Mouse (Mus musculus) liver, postnatal 0 days (tissue): Measurements from ENCODE around the gene Phf21a. TPM values are rescaled to one million over a fixed set of nuclear protein-coding genes. Genes with fewer than 3 reads are reported as not detected.

Source experiments
- ATAC-seq: fragments of 200-750 bp; cut with Nextera tagmentation; 2 replicates; pipeline ENCODE4 v1.8.0; 2017; ENCODE audit warnings: mild to moderate bottlenecking, moderate library complexity
- DNase-seq: peaks from one replicate; pipeline ENCODE4 v3.0.0-alpha.2; 2016
- H3K27ac ChIP-seq: fragments of 300-500 bp; sonication (generic); 2 replicates; pipeline ENCODE4 v1.5.1; 2014; ENCODE audit warnings: antibody characterized with exemption, moderate library complexity, mild to moderate bottlenecking, low read depth
- H3K27me3 ChIP-seq: fragments of 300-500 bp; sonication (generic); 2 replicates; pipeline ENCODE4 v1.6.1; 2014; ENCODE audit warnings: low read length, control low read depth, mixed read lengths; ENCODE audit not compliant: insufficient read depth
- H3K36me3 ChIP-seq: fragments of 300-500 bp; sonication (generic); replicated peaks from 2 replicates; pipeline ENCODE4 v1.6.1; 2014; ENCODE audit warnings: mild to moderate bottlenecking, control low read depth, low read length, moderate library complexity, mixed read lengths; ENCODE audit not compliant: insufficient read depth
- H3K4me1 ChIP-seq: fragments of 300-500 bp; sonication (generic); 2 replicates; pipeline ENCODE4 v1.6.1; 2014; ENCODE audit warnings: antibody characterized with exemption, mild to moderate bottlenecking, control low read depth; ENCODE audit not compliant: insufficient read depth
- H3K4me2 ChIP-seq: fragments of 300-500 bp; sonication (generic); 2 replicates; pipeline ENCODE4 v1.6.1; 2014; ENCODE audit warnings: low read depth, mild to moderate bottlenecking, low read length, moderate library complexity, mixed read lengths
- H3K4me3 ChIP-seq: fragments of 300-500 bp; sonication (generic); 2 replicates; pipeline ENCODE4 v1.5.1; 2014; ENCODE audit warnings: low read depth, low read length
- H3K9ac ChIP-seq: fragments of 300-500 bp; sonication (generic); replicated peaks from 2 replicates; pipeline ENCODE4 v1.6.1; 2014; ENCODE audit warnings: mild to moderate bottlenecking, moderate library complexity
- H3K9me3 ChIP-seq: fragments of 300-500 bp; sonication (generic); 2 replicates; pipeline ENCODE4 v1.6.1; 2016; ENCODE audit warnings: mild to moderate bottlenecking, control low read depth, low read length, mixed read lengths
- CTCF ChIP-seq: sonication (generic); IDR thresholded peaks from 2 replicates; pipeline ENCODE4 v1.5.1; 2016; ENCODE audit warnings: antibody characterized with exemption, low read depth
- EP300 ChIP-seq: IDR thresholded peaks from 2 replicates; pipeline ENCODE4 v1.6.1; 2016; ENCODE audit warnings: antibody characterized with exemption, low read depth, mild to moderate bottlenecking
- WGBS: fragments of 180-500 bp; shearing (Covaris S2); extraction: QIAGEN DNeasy Blood & Tissue Kit; methylation state at CpG from one replicate; pipeline ENCODE4 v1.1.7; 2014; ENCODE audit not compliant: insufficient replicate concordance; 5-methylcytosine and 5-hydroxymethylcytosine counted together
- polyA plus RNA-seq: library from polyadenylated mRNA; unstranded; fragments of >200 nt; fragmentation: Nextera tagmentation; extraction: Ambion mirVana; gene quantifications from 2 replicates; pipeline ENCODE4 v1.2.1, GENCODE M21; 2015

The Phf21a gene
- polyA plus RNA-seq, result 2.7 TPM in 2 replicates

DNA sequence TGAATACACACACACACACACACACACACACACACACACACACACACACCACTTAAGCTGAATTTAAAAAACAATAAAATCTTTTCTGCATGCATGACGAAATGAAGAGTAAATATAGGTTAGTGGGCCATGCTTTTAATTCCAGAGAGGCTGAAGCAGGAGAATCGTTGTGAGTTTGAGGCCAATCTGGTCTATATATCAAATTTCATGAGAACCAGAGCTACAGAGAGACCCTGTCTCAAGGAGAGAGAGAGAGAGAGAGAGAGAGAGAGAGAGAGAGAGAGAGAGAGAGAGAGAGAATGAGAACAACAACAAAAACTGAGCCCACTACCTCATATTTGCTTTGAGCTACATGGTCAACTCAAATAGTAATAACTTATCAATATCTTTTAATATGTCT, at the start of gene Phf21a:
TSS of gene Phf21a (plus strand) at position 301 of the 400 bp plus-strand sequence.
- Histone ChIP-seq H3K4me3 (no peak within 1 kb of the TSS), H3K36me3 (no peaks in the 10 kb centered on the region), H3K27me3 (no peaks in the 10 kb centered on the region), H3K9me3 (no peaks in the 10 kb centered on the region), H3K9ac (peak within 1 kb of the TSS; percentile 67; the same call in 1 of the 2 replicates), H3K4me2 (no peak within 1 kb of the TSS), H3K27ac (no peak within 1 kb of the TSS), H3K4me1 (0 out of 2 replicates have a peak, but pooled peaks cover 2% of the 10 kb centered on the region)
- no peak for TF ChIP-seq EP300
- no peak for TF ChIP-seq CTCF
- 73% methylated on average over 2 of the region's 2 CpGs for WGBS
- ATAC-seq, result no peak
- no peak for DNase-seq

- H3K4me3 ChIP-seq, result no peak overlapping the region
- H3K27ac ChIP-seq, result no peak overlapping the region
- no peak overlapping the region for H3K9ac ChIP-seq
- TF ChIP-seq EP300 (no peak), CTCF (no peak)
- 80% methylated on average over 12 of the region's 12 CpGs for WGBS
- no peaks in the 10 kb centered on the region for H3K4me1 ChIP-seq
- H3K9me3 ChIP-seq, result no peaks in the 10 kb centered on the region
- DNase-seq (no peak), ATAC-seq (no peak)
- no peak overlapping the region for H3K4me2 ChIP-seq
- H3K36me3 ChIP-seq, result no peaks in the 10 kb centered on the region
- no peaks in the 10 kb centered on the region for H3K27me3 ChIP-seq
Measured at GRCm38 (mm10) chr2:92043285-92043684, 49.6 kb upstream of the Phf21a start.

GRCm38 (mm10) chr2:92047601-92048000, 45.3 kb upstream of the Phf21a start:
- Histone ChIP-seq H3K4me3 (no peak overlapping the region), H3K9ac (no peak overlapping the region), H3K4me2 (no peak overlapping the region), H3K27ac (no peak overlapping the region), H3K36me3 (no peaks in the 10 kb centered on the region), H3K9me3 (no peaks in the 10 kb centered on the region), H3K27me3 (0 out of 2 replicates have a peak, but pooled peaks cover 3% of the 10 kb centered on the region), H3K4me1 (no peaks in the 10 kb centered on the region)
- DNase-seq, result peak; percentile 44
- WGBS, result 26% methylated on average over 4 of the region's 4 CpGs
- TF ChIP-seq EP300, result no peak
- TF ChIP-seq CTCF, result no peak
- ATAC-seq, result peak; percentile 90

DNA sequence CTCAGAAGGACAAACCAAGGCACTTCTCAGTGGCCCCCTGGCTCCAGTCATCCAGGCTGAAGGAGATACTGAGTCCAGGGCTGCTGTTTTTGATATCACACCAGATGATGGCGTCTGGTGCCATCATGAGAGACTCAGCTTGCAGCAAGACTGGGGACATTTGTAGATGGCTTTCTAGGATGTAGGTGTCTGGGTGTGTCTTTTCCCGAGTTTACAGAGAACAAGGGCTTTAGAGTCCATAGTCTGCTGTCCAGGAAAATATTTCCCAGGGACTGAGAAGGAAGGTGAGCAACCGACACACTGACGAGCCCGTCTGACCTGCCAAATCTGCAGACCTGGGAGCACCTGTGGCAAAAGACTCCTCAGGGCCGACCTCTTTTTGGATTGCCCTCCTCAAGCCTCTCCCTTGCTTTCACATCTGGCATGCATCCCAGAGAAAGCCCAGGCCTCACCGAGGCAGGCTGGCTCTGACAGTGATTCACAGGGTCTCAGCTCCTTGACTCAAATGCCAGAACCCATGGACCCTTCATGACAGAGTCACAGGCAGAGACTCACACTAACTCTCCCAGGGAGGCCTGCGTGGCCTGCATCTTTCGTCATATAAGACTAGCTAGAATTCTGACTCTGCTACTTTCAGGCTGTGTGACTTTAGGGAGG, 44.8 kb upstream of the Phf21a start:
- H3K4me2 ChIP-seq, result no peak overlapping the region
- TF ChIP-seq EP300 (no peak), CTCF (no peak)
- no peaks in the 10 kb centered on the region for H3K4me1 ChIP-seq
- 0 out of 2 replicates have a peak, but pooled peaks cover 3% of the 10 kb centered on the region for H3K27me3 ChIP-seq
- no peak overlapping the region for H3K9ac ChIP-seq
- WGBS, result 63% methylated on average over 9 of the region's 9 CpGs
- no peak overlapping the region for H3K4me3 ChIP-seq
- no peaks in the 10 kb centered on the region for H3K9me3 ChIP-seq
- no peaks in the 10 kb centered on the region for H3K36me3 ChIP-seq
- DNase-seq, result no peak
- H3K27ac ChIP-seq, result no peak overlapping the region
- no peak for ATAC-seq

DNA sequence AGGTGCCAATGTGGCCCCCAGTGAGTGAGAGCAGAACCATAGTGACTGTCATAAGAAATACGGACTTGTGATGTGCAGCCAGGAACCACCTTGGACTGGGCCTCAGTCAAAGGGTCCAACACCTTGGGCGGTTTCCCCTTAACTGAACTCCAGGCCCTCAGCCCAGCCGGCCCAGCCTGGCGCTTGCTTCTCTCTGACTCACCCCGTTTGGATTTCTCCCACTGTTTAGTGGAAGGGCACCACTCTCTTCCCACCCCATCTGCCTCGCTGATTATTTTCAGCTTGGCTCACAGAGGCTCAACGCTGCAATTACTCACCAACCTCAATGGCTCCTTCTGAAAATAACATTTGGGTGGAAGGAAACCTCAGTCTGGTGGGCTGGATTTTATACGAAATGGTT, 40.7 kb upstream of the Phf21a start:
- no peaks in the 10 kb centered on the region for H3K36me3 ChIP-seq
- H3K4me3 ChIP-seq, result no peak overlapping the region
- WGBS, result 71% methylated on average over 8 of the region's 8 CpGs
- no peak overlapping the region for H3K9ac ChIP-seq
- no peak overlapping the region for H3K27ac ChIP-seq
- ATAC-seq, result no peak
- peaks cover 13% of the 10 kb centered on the region; the same call in 1 of the 2 replicates for H3K27me3 ChIP-seq
- TF ChIP-seq EP300 (no peak), CTCF (no peak)
- no peaks in the 10 kb centered on the region for H3K9me3 ChIP-seq
- no peak for DNase-seq
- no peak overlapping the region for H3K4me2 ChIP-seq
- H3K4me1 ChIP-seq, result peaks cover 12% of the 10 kb centered on the region

- DNase-seq, result no peak
- H3K27me3 ChIP-seq, result peaks cover 14% of the 10 kb centered on the region
- 49% methylated on average over 2 of the region's 2 CpGs for WGBS
Measured at GRCm38 (mm10) chr2:92052754-92053153, 40.2 kb upstream of the Phf21a start.

More at GRCm38 (mm10) chr2:92052754-92053153, 40.2 kb upstream of the Phf21a start:
- Histone ChIP-seq H3K4me3 (no peak overlapping the region), H3K4me2 (no peak overlapping the region), H3K36me3 (no peaks in the 10 kb centered on the region), H3K9me3 (no peaks in the 10 kb centered on the region), H3K9ac (no peak overlapping the region), H3K4me1 (peaks cover 12% of the 10 kb centered on the region), H3K27ac (no peak overlapping the region)
- ATAC-seq, result no peak
- no peak for TF ChIP-seq EP300
- no peak for TF ChIP-seq CTCF
